Mouse (Mus musculus) kidney, adult 2 months (tissue): ENCODE measurements around the gene Tfap4.
A peak's percentile ranks its signal among the peaks of the same experiment; 100 is the strongest.

ENCODE experiments used
- CTCF ChIP-seq: fragments of 200-500 bp; conservative IDR thresholded peaks from 2 replicates; pipeline ENCODE4 v1.5.1; 2011; ENCODE audit warnings: low read depth, mild to moderate bottlenecking, control low read depth, low read length, moderate library complexity, mixed read lengths; ENCODE audit not compliant: insufficient read depth, insufficient read length
- POLR2A ChIP-seq: fragments of 200-500 bp; IDR thresholded peaks from one replicate; pipeline ENCODE4 v1.6.1; 2011; ENCODE audit warnings: low read depth, low read length, control low read depth

- TF ChIP-seq CTCF: peak; percentile 98
- TF ChIP-seq POLR2A: no peak
These were observed 48.3 kb upstream of the Tfap4 start for GRCm38 (mm10) chr16:4607818-4608531.
